Mouse (Mus musculus) MEL (cell line): ENCODE results near the gene Cwc22.

Experiments used
- MAX ChIP-seq: IDR thresholded peaks from 2 replicates; pipeline ENCODE4 v1.6.1; 2011; ENCODE audit warnings: low read length, improper control_type of control experiment
- MYB ChIP-seq: IDR thresholded peaks from 2 replicates; pipeline ENCODE4 v1.6.1; 2011; ENCODE audit warnings: mild to moderate bottlenecking, low read depth, low read length, improper control_type of control experiment
- USF1 ChIP-seq: IDR thresholded peaks from 2 replicates; pipeline ENCODE4 v1.6.1; 2014; ENCODE audit warnings: low read depth, mild to moderate bottlenecking, inconsistent platforms, low read length, improper control_type of control experiment, moderate library complexity

GRCm38 (mm10) chr2:77915187-77915586 lies 31.0 kb downstream of the Cwc22 start:
- no peak for TF ChIP-seq USF1
- no peak for TF ChIP-seq MYB
- TF ChIP-seq MAX = no peak
